Mouse (Mus musculus): Measurements from ENCODE around the gene Klk5.

The Klk5 gene

DNA sequence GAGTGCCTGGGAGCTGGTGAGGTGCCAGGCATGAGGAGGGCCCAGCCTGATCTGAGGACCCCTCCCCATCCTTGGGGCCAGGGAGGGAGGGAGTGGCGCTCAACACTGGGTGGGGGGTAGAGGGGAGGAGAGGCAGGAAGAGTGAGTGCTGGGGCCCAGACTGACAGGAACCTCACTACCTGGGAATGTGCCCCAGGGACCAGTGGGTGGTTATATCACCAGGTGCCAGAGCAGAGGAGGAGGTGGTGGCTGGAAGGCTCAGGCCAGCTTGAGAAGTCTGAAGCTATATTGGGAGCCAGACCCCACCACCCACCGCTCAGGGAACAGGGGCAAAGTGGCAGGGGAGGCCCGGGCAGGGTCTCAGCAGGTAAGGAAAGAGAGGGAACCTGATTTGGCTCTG is at the start of gene Klk5:
Gene Klk5 (plus strand): TSS at position 271 of the 400 bp plus-strand sequence.
- DNase-seq (ENCODE audit: low read depth, low spot score): no peak

DNA sequence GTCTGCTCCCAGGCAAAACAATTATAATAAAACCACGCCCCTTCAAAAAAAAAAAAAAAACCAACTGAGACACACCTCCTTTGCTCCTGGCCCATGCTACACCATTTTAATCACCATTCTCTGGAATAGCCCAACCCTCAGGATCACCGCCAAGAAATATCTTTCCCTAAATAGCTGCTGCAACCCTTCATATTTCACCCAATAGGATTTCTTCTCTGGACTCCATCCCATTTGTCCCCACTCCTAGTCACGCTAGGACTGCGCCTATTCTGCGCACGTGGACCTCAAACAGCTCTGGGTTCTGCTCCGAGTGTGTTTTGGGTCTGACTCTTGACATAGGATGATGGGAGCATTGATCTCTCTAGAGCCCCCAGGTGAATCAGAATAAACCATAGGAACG is 45.4 kb upstream of the Klk5 start:
- no peak for DNase-seq (ENCODE audit: low read depth, low spot score)

DNA sequence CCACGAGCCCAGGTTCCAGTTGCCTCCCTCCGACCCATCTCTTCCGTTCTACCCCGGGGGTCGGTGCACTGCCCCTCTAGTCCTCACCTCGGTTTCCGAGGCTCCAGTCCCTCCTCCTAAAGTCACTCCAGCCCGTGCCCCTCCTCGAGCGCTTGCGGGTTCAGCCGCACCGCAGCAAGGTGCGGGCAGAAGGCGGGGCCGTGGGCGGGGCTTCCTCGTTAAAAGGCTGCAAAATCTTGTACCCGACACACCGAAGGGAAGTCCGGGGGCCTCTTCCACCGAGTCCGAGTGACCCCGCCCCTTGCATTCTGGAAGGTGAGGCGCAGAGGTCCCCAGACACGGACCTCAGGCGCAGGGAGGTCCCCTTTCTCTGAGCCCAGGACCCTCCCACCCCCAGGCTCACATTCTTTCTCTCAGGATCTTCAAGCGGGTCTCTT is 44.4 kb upstream of the Klk5 start, which contains the start of gene Klk8:
Gene Klk8 (plus strand): TSS at position 245 of the 437 bp plus-strand sequence.
- DNase-seq (ENCODE audit: low read depth, low spot score): peak; percentile 13

DNA sequence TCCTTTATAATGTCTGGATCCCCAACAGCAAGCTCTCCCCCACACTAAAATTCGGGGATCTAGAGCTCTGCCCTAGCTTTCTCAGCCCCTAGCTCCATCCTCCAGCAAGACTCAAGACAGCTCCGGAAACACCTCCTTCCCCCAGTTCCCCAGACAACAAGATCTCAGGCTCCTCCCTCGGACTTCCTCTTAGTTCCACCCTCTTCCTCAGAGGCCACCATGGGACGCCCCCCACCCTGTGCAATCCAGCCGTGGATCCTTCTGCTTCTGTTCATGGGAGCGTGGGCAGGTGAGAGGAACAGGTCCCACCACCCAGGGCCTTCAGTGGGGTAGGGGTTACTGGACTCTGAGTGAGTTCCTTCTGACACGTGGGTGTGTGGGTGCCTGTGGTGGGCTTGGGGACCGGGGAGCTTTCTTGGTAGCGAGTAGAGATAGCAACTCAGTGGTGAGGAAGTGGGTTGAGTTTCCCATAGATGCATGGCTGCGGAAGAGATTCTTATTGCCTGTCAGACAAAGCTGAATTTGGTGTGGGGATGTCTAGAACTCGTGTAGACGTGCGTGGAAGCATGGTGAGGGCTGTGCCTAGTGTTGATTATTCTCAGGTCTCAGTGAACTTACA is 43.8 kb upstream of the Klk5 start:
- no peak for DNase-seq (ENCODE audit: low read depth, low spot score)

DNA sequence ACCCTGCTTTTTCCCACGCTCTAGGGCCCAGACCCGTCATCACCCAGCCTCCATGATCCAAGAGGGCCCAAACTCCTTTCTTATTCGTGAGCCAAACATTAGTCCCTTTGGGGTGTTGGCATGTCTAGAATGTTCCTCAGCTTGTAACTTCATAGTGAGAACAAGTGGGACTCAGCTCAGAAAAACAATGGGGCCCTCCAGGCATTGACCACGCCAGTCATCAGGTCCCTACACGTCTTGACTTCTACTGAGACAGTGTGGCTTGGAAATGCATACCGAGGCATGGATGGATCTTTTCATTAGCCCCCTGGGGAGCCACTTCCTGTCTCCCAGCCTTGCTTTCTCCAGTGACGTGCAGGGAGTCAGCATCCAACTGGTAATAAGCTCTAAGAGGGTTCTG is 41.9 kb upstream of the Klk5 start:
- peak; percentile 12 for DNase-seq (ENCODE audit: low read depth, low spot score)

DNA sequence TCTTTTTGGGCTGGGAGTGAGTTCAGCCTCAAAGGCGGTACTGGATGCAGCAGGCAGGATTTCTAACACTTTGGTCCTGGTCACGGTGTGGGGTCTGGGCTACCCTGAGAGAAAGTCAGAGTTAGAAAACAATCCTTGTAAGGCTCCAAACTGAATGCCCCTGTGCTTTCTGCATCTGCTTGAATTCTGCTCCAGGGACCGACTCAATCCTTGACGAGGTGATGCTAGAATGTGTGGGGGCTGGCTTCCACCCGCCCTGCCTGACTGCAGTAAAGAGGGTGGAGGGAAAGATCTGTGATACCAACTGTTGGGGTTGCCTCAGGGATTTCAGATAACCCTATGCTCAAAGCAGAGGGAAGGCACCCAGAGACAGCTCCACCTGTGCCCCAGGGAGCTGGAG is 30.8 kb upstream of the Klk5 start, which contains the start of gene Klk7:
Gene Klk7 (plus strand): TSS at position 301 of the 400 bp plus-strand sequence.
- no peak for DNase-seq (ENCODE audit: low read depth, low spot score)

DNA sequence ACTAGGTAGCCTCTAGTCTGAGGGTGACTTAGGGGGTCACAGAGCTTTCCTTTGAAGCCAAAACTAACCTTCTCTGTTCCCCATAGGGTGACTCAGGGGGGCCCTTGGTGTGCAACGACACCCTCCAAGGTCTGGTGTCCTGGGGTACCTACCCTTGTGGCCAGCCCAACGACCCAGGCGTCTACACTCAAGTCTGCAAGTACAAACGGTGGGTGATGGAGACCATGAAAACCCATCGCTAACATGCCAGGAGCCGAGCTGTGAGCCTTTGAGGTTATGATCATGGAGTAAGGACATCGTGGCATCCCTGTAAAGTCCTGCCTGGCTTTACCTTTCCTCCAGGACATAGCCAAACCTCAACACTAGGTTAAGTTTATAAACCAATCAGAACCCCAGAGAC is 26.6 kb upstream of the Klk5 start:
- DNase-seq (ENCODE audit: low read depth, low spot score): no peak

DNA sequence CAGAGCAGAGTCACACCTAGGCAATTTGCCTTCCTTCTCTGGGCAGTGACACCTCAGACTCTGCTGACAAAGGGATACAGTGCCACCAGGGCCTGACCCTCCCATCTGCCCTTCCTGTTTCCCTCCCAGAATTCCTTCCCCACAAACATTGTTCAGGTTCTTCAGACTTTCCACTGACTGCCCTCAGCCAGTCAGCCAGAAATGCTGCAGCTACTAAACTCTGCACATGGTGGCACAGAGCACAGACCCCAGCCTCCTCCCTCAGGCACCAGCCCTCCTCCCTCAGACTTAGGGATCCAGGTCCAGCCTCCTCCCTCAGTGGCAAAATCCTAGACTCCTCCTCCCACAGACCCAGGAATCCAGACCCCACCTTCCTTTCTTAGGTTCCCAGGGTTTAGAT is 25.0 kb upstream of the Klk5 start:
- no peak for DNase-seq (ENCODE audit: low read depth, low spot score)

DNA sequence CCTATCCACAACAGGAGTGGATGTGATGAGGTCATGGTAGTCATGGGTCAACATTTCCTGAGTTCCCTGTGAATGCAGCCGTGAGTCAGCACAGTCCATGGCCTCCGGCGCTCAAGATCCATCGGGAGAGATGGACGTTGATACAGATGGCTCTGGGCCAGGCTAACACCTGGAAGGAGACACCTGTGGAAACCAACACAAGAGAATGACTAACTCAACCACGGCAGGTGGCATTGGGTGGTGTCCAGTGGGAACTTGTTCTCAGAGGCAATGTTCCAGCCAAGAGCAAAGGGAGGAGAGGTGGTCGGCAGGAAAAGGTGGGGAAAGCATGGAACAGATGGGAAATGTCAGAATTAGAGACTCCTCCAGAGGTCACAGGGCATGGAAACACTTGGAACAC is 20.2 kb upstream of the Klk5 start:
- no peak for DNase-seq (ENCODE audit: low read depth, low spot score)

DNA sequence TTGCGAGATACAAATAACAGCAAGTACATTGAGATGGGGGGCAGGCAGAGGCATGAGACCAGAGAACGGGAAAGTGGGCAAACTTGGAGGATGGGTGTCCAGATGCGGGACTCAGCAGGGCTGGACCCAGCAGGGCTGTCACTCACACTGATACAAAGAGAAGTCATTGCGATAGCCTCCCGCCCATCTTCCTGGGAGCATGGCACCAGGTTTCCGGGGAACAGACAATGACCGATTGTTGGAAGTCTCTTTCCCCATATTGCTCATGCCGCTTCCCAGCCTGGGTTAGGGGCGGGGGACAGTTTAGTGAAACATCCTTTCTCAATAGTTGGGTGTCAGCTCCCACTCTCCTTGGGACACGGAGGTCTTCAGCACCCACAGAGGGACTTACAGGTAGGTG is 17.6 kb upstream of the Klk5 start, which contains the start of gene Klk6:
Gene Klk6 (plus strand): TSS at position 301 of the 400 bp plus-strand sequence.
- no peak for DNase-seq (ENCODE audit: low read depth, low spot score)

DNA sequence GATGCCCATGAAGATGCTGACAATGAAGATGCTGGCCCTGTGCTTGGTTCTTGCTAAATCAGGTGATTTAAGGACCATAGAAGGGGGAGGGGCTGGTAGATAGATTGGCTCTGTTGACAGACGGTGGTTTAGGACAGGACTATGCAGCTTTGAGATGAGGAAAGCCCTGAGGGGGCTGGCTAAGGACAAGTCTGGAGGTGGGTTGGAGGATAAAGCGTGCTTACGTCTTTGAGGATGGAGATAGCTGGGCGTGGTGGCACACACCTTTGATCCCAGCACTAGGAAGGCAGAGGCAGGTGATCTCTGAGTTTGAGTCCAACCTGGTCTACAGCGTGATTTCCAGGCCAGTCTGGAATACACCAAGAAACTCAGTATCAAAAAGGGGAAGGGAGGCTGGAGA is 15.7 kb upstream of the Klk5 start:
- DNase-seq (ENCODE audit: low read depth, low spot score): no peak

DNA sequence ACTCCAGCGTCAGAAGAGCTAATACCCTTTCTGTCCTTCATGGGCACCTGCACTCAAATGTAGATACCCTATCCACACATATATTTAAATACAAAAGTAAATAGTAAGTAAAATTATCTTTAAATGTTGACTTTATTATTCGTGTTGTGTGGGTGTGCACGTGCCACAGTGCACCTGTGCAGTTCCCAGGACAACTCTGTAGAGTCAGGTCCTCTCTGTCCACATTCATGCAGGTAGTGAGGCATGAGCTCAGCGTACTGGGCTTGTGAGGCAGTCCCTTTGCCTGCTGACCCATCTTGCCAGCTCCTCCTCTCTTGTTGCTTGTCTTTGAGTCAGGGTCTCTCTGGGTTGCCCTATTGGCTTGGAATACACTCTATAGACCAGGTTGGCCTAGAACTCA is 14.1 kb upstream of the Klk5 start:
- DNase-seq (ENCODE audit: low read depth, low spot score): peak; percentile 40

DNA sequence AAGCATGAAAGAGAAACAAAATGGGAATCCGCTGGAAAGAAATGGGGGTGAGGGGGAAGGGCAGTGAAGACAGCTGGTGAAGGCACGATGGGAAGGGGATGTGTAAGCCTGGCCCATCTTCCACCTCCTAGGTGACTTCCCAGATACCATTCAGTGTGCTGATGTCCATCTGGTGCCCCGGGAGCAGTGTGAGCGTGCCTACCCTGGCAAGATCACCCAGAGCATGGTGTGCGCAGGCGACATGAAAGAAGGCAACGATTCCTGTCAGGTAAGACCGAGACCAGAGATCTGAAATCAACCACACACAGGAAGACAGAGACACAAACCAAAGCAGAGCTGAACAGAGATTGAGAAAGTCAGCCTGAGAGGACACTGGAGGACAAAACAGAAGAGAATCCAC is 12.8 kb upstream of the Klk5 start:
- DNase-seq (ENCODE audit: low read depth, low spot score): no peak

DNA sequence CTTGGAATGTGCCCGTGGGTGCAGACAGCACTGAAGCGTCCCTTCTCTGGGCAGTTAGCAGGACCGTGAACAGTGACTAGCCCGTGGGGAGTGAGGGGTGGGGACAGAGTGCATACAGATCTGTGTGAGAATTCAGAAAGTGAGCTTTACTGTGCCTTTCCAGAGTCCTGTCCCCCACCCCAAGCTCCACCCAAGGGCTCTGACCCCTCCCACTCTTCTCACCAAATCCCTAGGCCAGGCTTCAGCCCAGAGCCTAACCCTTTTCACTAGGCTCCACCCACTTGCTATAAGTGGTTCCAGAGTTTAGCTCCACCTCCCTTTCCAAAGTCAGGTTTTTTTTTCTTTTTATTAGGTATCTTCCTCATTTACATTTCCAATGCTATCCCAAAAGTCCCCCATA is 2.0 kb downstream of the Klk5 start:
- DNase-seq (ENCODE audit: low read depth, low spot score): no peak

DNA sequence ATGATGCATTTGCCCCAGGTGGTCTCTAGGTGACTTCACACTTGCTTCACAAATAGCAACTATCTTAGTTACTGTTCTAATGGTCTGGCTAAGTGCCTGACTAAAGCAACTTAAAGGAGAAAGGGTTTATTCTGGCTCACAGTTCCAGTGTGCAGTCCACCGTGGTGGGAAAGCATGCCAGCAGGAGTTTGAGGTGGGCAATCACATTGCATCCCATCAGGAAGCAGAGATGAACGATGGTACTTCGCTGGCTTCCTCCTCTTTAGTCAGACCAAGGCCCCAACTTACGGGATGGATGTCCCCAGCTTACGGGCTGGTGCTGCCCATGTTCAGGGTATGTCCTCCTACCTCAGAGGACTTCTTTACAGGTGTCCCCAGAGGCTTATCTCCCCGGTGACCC is 9.8 kb downstream of the Klk5 start:
- DNase-seq (ENCODE audit: low read depth, low spot score): no peak

DNA sequence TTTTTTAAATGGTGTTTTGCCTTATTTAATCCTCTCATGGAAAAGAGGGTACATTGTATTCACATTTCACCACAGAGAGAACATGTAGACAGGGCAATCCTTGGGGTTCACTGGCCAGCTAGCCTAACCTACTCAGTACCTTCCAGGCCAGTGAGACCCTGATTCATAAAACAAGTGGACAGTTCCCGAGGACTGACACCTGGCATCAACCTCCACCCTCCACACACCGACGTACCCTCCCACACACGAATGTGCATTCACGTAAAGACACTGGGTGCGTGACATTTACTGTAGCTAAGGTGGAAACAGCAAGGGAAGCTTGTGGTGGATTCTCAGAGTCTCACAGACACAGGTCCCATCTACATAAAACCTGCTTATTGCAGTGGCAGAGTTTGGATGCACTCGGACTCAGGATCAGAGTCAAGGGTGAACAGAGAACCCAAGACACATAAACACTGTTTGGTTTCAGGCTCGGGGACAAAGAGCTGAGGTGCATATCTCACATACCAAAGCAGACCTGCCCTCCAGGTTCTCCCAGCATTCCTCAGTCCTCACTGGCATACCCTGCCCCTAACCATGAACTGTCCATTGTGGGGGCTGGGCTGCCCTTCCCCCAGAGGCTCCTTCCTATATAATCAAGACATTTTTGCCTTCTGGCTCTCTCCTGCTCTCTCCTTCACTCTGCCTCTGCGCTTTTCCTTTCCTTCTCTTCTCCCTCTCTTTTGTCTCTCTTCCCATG is 13.0 kb downstream of the Klk5 start:
- DNase-seq (ENCODE audit: low read depth, low spot score): no peak

DNA sequence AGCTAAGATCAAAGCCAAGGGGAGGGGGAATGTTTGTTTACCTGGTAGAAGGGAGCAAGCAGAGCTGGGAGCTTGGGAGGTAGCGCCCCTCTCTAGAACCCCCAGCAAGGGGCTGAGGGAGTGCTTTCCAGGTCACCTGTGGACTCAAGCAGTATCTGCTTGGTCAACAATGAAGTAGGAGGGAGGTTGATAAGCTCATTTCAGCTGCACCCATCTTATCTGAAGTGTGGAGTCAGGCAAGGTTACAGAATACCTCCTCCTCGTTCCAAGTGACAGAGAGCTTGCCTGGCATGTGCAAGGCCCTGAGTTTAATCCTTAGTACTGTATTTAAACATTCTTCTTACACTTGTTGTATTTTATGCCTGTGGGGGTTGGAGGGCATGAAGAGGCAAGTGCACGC is 13.9 kb downstream of the Klk5 start:
- DNase-seq (ENCODE audit: low read depth, low spot score): no peak

DNA sequence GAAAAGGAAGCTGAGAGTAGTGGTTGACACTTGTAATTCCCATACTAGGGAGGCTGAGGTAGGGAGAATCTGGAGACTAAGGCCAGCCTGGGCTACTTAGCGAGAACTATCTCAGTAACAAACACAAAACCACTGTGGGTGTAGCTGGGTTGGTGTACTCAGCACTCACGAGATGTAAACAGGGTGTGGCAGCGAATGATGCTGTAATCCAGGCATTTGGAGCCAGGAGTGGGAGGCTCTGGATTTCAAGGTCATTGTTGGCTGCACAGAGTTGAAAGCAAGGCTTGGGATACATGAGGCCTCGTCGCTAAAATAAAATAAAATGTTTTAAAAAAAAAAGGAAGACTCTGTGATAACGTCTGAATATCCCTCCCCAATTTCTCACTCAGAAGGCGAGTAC is 14.5 kb downstream of the Klk5 start:
- DNase-seq (ENCODE audit: low read depth, low spot score): no peak

DNA sequence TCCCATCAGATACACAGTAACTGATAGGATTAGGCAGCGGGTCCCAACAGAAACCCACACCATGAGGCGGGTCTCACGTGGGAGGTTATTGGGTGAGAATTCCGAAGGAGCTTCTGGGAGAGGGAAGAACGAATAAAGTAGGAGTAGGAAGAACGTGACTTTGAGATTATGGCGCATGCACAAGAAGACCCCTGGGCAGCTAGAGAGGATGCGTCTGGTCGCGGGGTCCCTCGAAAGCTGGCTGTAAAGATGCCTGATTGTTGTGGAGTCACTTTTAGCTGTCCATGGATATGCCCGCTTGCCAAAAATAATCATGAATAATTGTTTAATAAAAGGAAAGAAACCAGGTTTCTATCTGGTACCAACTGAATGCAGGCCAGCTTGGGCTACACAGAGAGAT is 15.7 kb downstream of the Klk5 start:
- DNase-seq (ENCODE audit: low read depth, low spot score): no peak

DNA sequence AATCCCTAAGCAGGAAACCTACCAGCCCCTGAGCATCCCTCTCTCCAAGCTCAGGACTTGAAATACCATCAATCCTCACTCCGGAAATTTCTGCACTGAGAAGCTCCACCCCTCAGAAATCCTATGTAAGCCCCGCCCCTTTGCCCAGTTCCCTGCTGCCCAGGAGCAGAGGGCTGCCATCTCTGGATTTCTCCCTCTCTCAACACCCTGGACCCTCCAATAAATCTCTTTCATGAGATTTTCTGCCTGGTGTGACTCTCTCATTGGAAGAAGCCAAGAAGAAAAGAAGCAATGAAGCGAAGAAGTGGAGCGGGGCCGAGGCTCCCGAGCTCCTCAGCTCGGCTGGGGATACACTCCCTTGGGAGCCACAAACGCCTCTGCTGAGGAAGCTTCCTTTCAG is 18.6 kb downstream of the Klk5 start:
- no peak for DNase-seq (ENCODE audit: low read depth, low spot score)

DNA sequence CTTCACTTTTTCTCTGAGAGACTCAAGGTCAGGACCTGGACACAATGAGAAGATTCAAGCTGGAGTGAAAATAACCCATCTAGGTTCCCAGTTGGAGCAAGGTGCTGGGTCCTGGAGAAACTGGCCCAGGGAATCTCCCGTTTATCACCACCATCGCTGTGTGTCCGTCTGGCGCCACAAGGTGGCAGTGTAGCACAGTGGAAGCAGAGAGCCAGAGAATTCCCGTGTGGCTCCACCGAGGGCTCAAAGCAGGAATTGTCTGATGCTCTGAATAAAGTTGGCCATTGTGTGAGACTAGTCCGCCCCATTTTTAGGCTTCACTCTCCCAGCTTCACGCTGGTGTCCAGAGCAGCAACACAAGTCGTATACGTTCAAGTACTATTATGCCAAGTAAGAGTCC is 31.5 kb downstream of the Klk5 start:
- peak; percentile 64 for DNase-seq (ENCODE audit: low read depth, low spot score)

DNA sequence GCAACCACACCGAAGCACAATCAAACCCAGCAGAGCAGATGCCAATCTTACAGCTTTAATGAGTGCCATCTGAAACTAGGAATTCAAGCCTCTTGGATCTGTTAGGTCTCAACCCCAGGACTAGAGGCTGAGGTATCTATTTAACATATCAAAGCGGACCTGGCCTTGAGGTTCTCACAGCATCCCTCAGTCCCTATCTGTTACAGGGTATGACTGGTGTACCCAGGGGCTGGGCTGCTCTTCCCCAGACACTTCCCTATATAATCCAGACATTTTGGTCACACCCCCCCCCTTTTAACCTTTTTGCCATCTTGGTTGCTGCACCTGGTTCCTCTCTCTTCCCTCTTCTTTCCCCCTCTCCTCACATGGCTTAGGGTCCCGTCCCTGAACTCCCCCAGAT is 31.9 kb downstream of the Klk5 start:
- no peak for DNase-seq (ENCODE audit: low read depth, low spot score)

DNA sequence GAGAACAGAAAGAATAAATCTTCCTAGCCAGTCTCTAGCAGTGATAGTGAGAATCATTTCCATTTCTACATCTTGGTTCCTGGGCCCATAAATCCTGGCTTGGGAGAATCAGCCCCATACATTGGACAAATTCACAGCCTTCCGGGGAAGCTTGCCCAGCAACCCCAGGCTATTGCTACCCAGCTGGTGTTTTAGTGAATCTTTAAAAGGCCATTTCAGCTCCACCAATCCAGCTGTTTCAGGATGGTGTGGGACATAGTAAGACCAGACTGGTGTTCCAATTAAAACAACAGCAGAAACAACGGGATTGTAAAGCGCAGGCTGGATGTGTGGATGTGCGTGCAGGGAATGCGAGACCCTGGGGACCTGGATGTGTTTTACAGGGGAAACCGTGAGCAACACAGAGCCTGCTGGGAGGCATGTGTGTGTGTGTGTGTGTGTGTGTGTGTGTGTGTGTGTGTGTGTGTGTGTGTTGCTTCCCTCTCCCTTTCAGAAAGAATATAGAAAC is 33.2 kb downstream of the Klk5 start:
- DNase-seq (ENCODE audit: low read depth, low spot score): no peak

Data from A20 (cell line).